Mouse (Mus musculus) limb, embryonic 14.5 days (tissue): ENCODE measurements around the gene 1700056E22Rik. TPM values are rescaled to one million over a fixed set of nuclear protein-coding genes. Genes with fewer than 3 reads are reported as not detected.

Experiments used
- ATAC-seq: fragments of 200-750 bp; cut with Nextera tagmentation; 2 replicates; pipeline ENCODE4 v1.8.0; 2017; ENCODE audit warnings: low read depth, moderate number of reproducible peaks, moderate TSS enrichment; ENCODE audit not compliant: low FRiP score
- DNase-seq: peaks from one replicate; pipeline ENCODE4 v3.0.0-alpha.2; 2015; ENCODE audit warnings: low spot score
- H3K27ac ChIP-seq: fragments of 300-500 bp; sonication (generic); replicated peaks from 2 replicates; pipeline ENCODE4 v1.5.1; 2014; ENCODE audit warnings: low read depth, mild to moderate bottlenecking, low read length, moderate library complexity, mixed read lengths
- H3K27me3 ChIP-seq: fragments of 300-500 bp; sonication (generic); 2 replicates; pipeline ENCODE4 v1.6.1; 2014; ENCODE audit warnings: low read length, mixed read lengths; ENCODE audit not compliant: control insufficient read depth, insufficient read depth
- H3K36me3 ChIP-seq: fragments of 300-500 bp; sonication (generic); 2 replicates; pipeline ENCODE4 v1.6.1; 2014; ENCODE audit warnings: mild to moderate bottlenecking, low read length, moderate library complexity, mixed read lengths; ENCODE audit not compliant: control insufficient read depth, insufficient read depth
- H3K4me1 ChIP-seq: fragments of 300-500 bp; sonication (generic); 2 replicates; pipeline ENCODE4 v1.6.1; 2014; ENCODE audit warnings: antibody characterized with exemption, low read length, mixed read lengths; ENCODE audit not compliant: control insufficient read depth, insufficient read depth
- H3K4me2 ChIP-seq: fragments of 300-500 bp; sonication (generic); replicated peaks from 2 replicates; pipeline ENCODE4 v1.6.1; 2014; ENCODE audit warnings: low read depth, mild to moderate bottlenecking, low read length, moderate library complexity; ENCODE audit not compliant: severe bottlenecking
- H3K4me3 ChIP-seq: fragments of 300-500 bp; sonication (generic); replicated peaks from 2 replicates; pipeline ENCODE4 v1.5.1; 2014; ENCODE audit warnings: low read length
- H3K9ac ChIP-seq: fragments of 300-500 bp; sonication (generic); 2 replicates; pipeline ENCODE4 v1.6.1; 2014; ENCODE audit warnings: mild to moderate bottlenecking, low read depth, low read length, moderate library complexity; ENCODE audit not compliant: severe bottlenecking
- H3K9me3 ChIP-seq: fragments of 300-500 bp; sonication (generic); 2 replicates; pipeline ENCODE4 v1.6.1; 2016; ENCODE audit warnings: low read length; ENCODE audit not compliant: control insufficient read depth
- POLR2A ChIP-seq: fragments of 200-500 bp; IDR thresholded peaks from 2 replicates; pipeline ENCODE4 v1.8.0; 2012; ENCODE audit warnings: inconsistent platforms, mild to moderate bottlenecking, moderate library complexity, borderline replicate concordance; ENCODE audit not compliant: insufficient read depth, insufficient read length; ENCODE audit errors: extremely low read depth
- WGBS: fragments of 180-500 bp; shearing (Covaris S2); extraction: QIAGEN DNeasy Blood & Tissue Kit; methylation state at CpG from one replicate; pipeline ENCODE4 v1.1.7; 2014; 5-methylcytosine and 5-hydroxymethylcytosine counted together
- polyA plus RNA-seq, 2 experiments: library from polyadenylated mRNA; depleted of rRNA in 1 of 2; stranded (reverse) in 1 of 2; unstranded in 1 of 2; fragments of >200 nt; fragmentation: Nextera tagmentation in 1 of 2; extraction: Ambion mirVana in 1 of 2; gene quantifications; 2 replicates each; pipeline versions ENCODE4 v1.2.1 to v1.2.3; 2012 to 2014

The 1700056E22Rik gene
- polyA plus RNA-seq, 2 experiments: 1.8 to 2.5 TPM

GRCm38 (mm10) chr1:184076065-184076464 lies 42.0 kb upstream of the 1700056E22Rik start:
- ATAC-seq: no peak
- no peaks in the 10 kb centered on the region for H3K9me3 ChIP-seq
- H3K36me3 ChIP-seq: peaks cover 12% of the 10 kb centered on the region
- H3K9ac ChIP-seq: no peak overlapping the region
- no peak for TF ChIP-seq POLR2A
- no peak overlapping the region for H3K4me3 ChIP-seq
- no peak for DNase-seq
- H3K27ac ChIP-seq: no peak overlapping the region
- no peaks in the 10 kb centered on the region for H3K27me3 ChIP-seq
- H3K4me1 ChIP-seq: 0 out of 2 replicates have a peak, but pooled peaks cover 4% of the 10 kb centered on the region
- no peak overlapping the region for H3K4me2 ChIP-seq
- WGBS: 65% methylated on average over 6 of the region's 6 CpGs

- no peak for DNase-seq
- ATAC-seq: no peak
- Histone ChIP-seq H3K36me3 (peaks cover 20% of the 10 kb centered on the region), H3K9me3 (no peaks in the 10 kb centered on the region), H3K27ac (no peak overlapping the region), H3K4me2 (no peak overlapping the region), H3K9ac (no peak overlapping the region), H3K4me3 (no peak overlapping the region), H3K27me3 (no peaks in the 10 kb centered on the region), H3K4me1 (no peaks in the 10 kb centered on the region)
- WGBS: 93% methylated on average over 12 of the region's 12 CpGs
- no peak for TF ChIP-seq POLR2A
These were observed 34.9 kb upstream of the 1700056E22Rik start for GRCm38 (mm10) chr1:184068971-184069370.

- no peak for DNase-seq
- no peak for ATAC-seq
- H3K9ac ChIP-seq: no peak overlapping the region
- H3K4me3 ChIP-seq: no peak overlapping the region
- H3K4me2 ChIP-seq: no peak overlapping the region
- TF ChIP-seq POLR2A: no peak
- peaks cover 13% of the 10 kb centered on the region for H3K36me3 ChIP-seq
- H3K9me3 ChIP-seq: no peaks in the 10 kb centered on the region
- H3K27me3 ChIP-seq: no peaks in the 10 kb centered on the region
- H3K27ac ChIP-seq: no peak overlapping the region
- no peaks in the 10 kb centered on the region for H3K4me1 ChIP-seq
- whole genome bisulfite sequencing: 93% methylated on average over 18 of the region's 18 CpGs
These were observed 33.8 kb upstream of the 1700056E22Rik start for GRCm38 (mm10) chr1:184067704-184068558.

DNA sequence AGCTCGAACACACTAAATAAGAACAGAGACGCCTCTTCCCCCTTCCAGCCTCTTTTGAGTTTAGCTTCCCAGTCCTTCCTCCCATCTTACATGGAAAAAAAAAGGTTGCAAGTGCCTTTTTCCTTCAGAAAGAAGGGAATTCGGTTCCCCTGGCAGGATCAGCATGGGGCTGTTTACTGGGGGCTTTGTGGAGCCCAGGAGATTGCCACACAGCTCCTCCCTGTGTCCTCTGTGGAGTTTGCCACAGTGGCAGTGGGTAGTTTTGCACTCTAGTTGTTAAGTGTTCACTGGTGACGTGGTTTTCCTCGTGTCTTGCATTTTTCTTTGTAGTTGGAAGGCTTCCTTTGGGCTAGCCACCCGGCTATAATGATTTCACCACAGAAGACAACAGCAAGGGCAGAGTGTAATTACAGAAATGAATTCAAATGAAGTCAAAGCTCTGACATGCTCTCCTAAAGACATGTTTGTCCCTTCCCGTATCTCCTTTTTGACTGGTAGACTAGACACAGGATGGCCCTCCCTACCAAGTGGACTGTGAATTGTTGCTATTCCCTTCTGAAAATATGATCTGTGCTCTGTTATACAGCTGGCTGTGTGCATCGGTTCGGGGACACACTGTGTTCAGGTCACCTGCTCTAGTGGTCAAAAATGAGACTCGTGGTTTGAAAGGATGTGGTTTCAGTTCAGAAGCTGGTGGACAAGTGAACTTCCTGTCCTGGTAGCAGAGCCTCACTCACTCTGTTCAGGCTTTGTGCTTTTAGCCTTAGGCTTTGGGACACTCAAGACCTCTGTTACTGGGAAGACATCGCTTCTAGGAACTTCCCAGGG lies 32.6 kb upstream of the 1700056E22Rik start:
- no peak for ATAC-seq
- Histone ChIP-seq H3K27me3 (no peaks in the 10 kb centered on the region), H3K9me3 (no peaks in the 10 kb centered on the region), H3K4me1 (no peaks in the 10 kb centered on the region), H3K9ac (no peak overlapping the region), H3K27ac (no peak overlapping the region), H3K36me3 (peaks cover 13% of the 10 kb centered on the region), H3K4me2 (no peak overlapping the region), H3K4me3 (no peak overlapping the region)
- WGBS: 71% methylated on average over 11 of the region's 11 CpGs
- TF ChIP-seq POLR2A: no peak
- DNase-seq: no peak

GRCm38 (mm10) chr1:184065589-184066361 lies 31.7 kb upstream of the 1700056E22Rik start:
- Histone ChIP-seq H3K4me3 (no peak overlapping the region), H3K9ac (no peak overlapping the region), H3K4me1 (no peaks in the 10 kb centered on the region), H3K36me3 (peaks cover 10% of the 10 kb centered on the region), H3K4me2 (no peak overlapping the region), H3K27ac (no peak overlapping the region), H3K9me3 (no peaks in the 10 kb centered on the region), H3K27me3 (no peaks in the 10 kb centered on the region)
- ATAC-seq: peak; percentile 63
- WGBS: 89% methylated on average over 13 of the region's 13 CpGs
- TF ChIP-seq POLR2A: no peak
- DNase-seq: no peak
